8 mouse cellular contexts compared by ENCODE assay signal in the genomic region with DNA sequence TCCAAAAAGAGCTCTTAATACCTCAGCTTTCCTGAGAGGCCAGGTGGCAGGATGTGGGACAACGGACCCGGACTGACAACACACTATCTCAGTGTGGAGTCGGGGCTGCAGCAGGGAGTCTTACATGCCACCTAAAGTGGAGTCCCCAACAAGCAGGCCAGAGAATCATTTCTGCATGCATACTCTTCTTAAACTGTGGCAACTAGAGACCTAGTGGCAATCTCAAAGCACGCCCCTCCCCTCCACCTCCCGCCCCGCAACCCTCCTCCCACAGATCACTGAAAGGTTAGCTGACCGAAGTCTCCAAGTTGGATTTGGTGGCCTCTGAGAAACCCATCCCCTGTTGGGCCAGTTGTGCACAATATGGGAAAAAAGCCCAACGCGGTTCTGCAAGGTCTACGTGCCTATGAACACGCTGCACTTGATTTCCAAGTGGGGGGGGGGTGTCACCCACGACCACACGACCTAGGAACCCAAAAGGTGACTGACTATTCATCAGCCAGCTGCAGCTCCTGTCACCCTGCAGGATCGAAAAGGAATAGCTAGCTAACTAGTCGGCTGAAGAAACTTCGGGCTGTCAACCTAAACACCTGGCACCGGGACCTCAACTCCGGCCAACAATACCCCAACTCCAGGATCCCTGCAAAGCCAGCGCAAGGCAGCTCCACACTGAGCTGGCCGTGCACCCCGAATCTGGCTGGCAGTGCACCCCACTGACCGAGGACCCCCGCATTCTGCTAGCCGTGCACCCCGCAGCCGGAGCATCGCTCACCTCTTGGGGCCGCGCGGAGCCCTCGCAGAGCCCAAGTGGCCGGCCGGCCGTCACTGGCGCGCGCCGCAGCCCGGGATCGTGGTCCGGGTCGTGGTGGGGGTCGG. TPM values are rescaled to one million over a fixed set of nuclear protein-coding genes. Genes with fewer than 3 reads are reported as not detected.
DNase-seq lines count a peak whose midpoint lies in the region; ATAC-seq lines count a peak whose summit lies in the region.

No protein-coding gene starts in this region.

- H3K4me2 ChIP-seq in hindbrain, embryonic 11.5 days (replicated peaks; ENCODE audit: low read depth, low read length) = peak overlapping the region; percentile 93
- H3K4me2 ChIP-seq in liver, embryonic 12.5 days = peak overlapping the region; percentile 98
- peak overlapping the region; percentile 90 for H3K4me2 ChIP-seq in neural tube, embryonic 15.5 days

- peak overlapping the region; percentile 64 for H3K9ac ChIP-seq in hindbrain, embryonic 11.5 days (ENCODE audit: low read depth, low read length)
- H3K9ac ChIP-seq in liver, embryonic 12.5 days = peak overlapping the region; percentile 77
- peak overlapping the region; percentile 82 for H3K9ac ChIP-seq in neural tube, embryonic 15.5 days (replicated peaks)

- 0 out of 2 replicates have a peak, but pooled peaks cover 2% of the 10 kb centered on the region for H3K27me3 ChIP-seq in hindbrain, embryonic 11.5 days (ENCODE audit: control insufficient read depth, insufficient read depth, low read length)
- H3K27me3 ChIP-seq in liver, embryonic 12.5 days (replicated peaks) = no peaks in the 10 kb centered on the region; the same call in 1 of the 2 replicates
- H3K27me3 ChIP-seq in neural tube, embryonic 15.5 days (replicated peaks) = no peaks in the 10 kb centered on the region; the same call in 1 of the 2 replicates

- DNase-seq in right cerebral cortex, postnatal 10 days (ENCODE audit: low spot score in 2 of 2) = peak; percentile 29 to 30
- DNase-seq in right cerebral cortex, postnatal 14 days = no peak
- no peak for DNase-seq in hindbrain, embryonic 11.5 days (ENCODE audit: low spot score)
- DNase-seq in testis, postnatal 14 days (ENCODE audit: low spot score) = no peak

- H3K36me3 ChIP-seq in hindbrain, embryonic 11.5 days (ENCODE audit: control insufficient read depth, insufficient read depth, low read length) = no peaks in the 10 kb centered on the region
- H3K36me3 ChIP-seq in liver, embryonic 12.5 days = no peaks in the 10 kb centered on the region
- no peaks in the 10 kb centered on the region for H3K36me3 ChIP-seq in neural tube, embryonic 15.5 days

- peak; percentile 5 for ATAC-seq in activated CD4-positive, CD25-positive, alpha-beta regulatory T cell, adult 4 months
- peak; percentile 42; the same call in 1 of the 2 replicates for ATAC-seq in erythroblast, adult 5-6 weeks (replicated peaks; ENCODE audit: low FRiP score, poor library complexity, severe bottlenecking)
- peak; percentile 63 for ATAC-seq in hindbrain, embryonic 11.5 days (ENCODE audit: low FRiP score)
- ATAC-seq in liver, embryonic 12.5 days = peak; percentile 5
- peak; percentile 85 for ATAC-seq in neural tube, embryonic 15.5 days (ENCODE audit: low FRiP score)

- under 1% methylated on average over 39 of the region's 43 CpGs for WGBS in hindbrain, embryonic 11.5 days
- 1% methylated on average over 42 of the region's 43 CpGs for WGBS in liver, embryonic 12.5 days (ENCODE audit: insufficient replicate concordance)
- WGBS in neural tube, embryonic 15.5 days = under 1% methylated on average over 43 of the region's 43 CpGs

- no peak overlapping the region for H3K27ac ChIP-seq in hindbrain, embryonic 11.5 days (ENCODE audit: low read depth, low read length)
- H3K27ac ChIP-seq in liver, embryonic 12.5 days = peak overlapping the region; percentile 69
- peak overlapping the region; percentile 72 for H3K27ac ChIP-seq in neural tube, embryonic 15.5 days (replicated peaks)

- no peaks in the 10 kb centered on the region for H3K4me1 ChIP-seq in hindbrain, embryonic 11.5 days (replicated peaks; ENCODE audit: control insufficient read depth, insufficient read depth, low read length)
- H3K4me1 ChIP-seq in liver, embryonic 12.5 days = peaks cover 23% of the 10 kb centered on the region
- H3K4me1 ChIP-seq in neural tube, embryonic 15.5 days = peaks cover 14% of the 10 kb centered on the region

- no peaks in the 10 kb centered on the region for H3K9me3 ChIP-seq in hindbrain, embryonic 11.5 days (ENCODE audit: control insufficient read depth, low read length)
- H3K9me3 ChIP-seq in liver, embryonic 12.5 days (replicated peaks) = no peaks in the 10 kb centered on the region
- H3K9me3 ChIP-seq in neural tube, embryonic 15.5 days (replicated peaks) = no peaks in the 10 kb centered on the region

- H3K4me3 ChIP-seq in hindbrain, embryonic 11.5 days (ENCODE audit: low read depth, low read length) = peak overlapping the region; percentile 77
- H3K4me3 ChIP-seq in liver, embryonic 12.5 days = peak overlapping the region; percentile 73
- H3K4me3 ChIP-seq in neural tube, embryonic 15.5 days (replicated peaks) = peak overlapping the region; percentile 89

RNA-seq across cellular contexts. Expression of gene Tnfaip3, which starts 0.8 kb away (rescaled TPM):
- 10 to 100 TPM; 28.3 to 37.8 TPM for polyA plus RNA-seq in activated CD4-positive, CD25-positive, alpha-beta regulatory T cell, adult 4 months (2017; shearing (Covaris generic))
- total RNA-seq in erythroblast, adult 5-6 weeks (2015; ENCODE audit: low replicate concordance) = 4.0 TPM in 2 replicates
- total RNA-seq in erythroblast, adult 5-6 weeks (2017; ENCODE audit: low replicate concordance) = 2.1 and 2.9 TPM in 2 replicates
- polyA plus RNA-seq in hindbrain, embryonic 11.5 days (2014; fragmentation: Nextera tagmentation; extraction: Ambion mirVana) = 1.4 and 2.0 TPM in 2 replicates
- 0.80 and 1.2 TPM in 2 replicates for polyA plus RNA-seq in liver, embryonic 12.5 days (2016; fragmentation: Nextera tagmentation; extraction: Ambion mirVana)
- 2.4 and 3.5 TPM in 2 replicates for polyA plus RNA-seq in neural tube, embryonic 15.5 days (2015; fragmentation: Nextera tagmentation; extraction: Ambion mirVana)

Comparison
In these comparisons a context has a peak if more than half of its experiments do, and no peak if none do; other contexts are left out.
1. DNase-seq: peak in right cerebral cortex, postnatal 10 days (2 of 2); none in right cerebral cortex, postnatal 14 days (single experiment), hindbrain, embryonic 11.5 days (single experiment) and testis, postnatal 14 days (single experiment).
2. ATAC-seq: peak in every context shown above with its lines; median percentile 85 in neural tube, embryonic 15.5 days; 63 in hindbrain, embryonic 11.5 days; 42 in erythroblast, adult 5-6 weeks; 5 in activated CD4-positive, CD25-positive, alpha-beta regulatory T cell, adult 4 months; 5 in liver, embryonic 12.5 days.
3. Peak in every context shown above with its lines, with median percentiles within 50 percentile points of each other: H3K4me2 ChIP-seq, H3K4me3 ChIP-seq and H3K9ac ChIP-seq.